22 mouse cellular contexts compared by ENCODE assay signal in the genomic region with DNA sequence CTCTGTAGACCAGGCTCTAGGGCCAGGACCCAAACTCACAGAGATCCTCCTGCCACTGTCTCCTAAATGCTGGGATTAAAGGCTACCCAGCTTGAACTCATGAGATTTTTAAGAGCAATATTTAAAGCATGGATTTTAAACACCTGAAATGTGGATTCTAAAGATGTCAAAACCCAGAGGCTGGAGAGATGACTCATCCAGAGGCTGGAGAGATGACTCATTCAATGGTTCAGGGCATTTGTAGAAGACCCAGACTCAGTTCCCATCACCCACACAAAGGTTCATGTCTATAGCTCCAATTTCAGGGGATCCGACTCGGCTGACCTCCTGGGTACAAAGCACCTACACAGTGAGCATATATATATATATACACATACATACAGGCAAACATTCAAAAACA. TPM values are rescaled to one million over a fixed set of nuclear protein-coding genes. Genes with fewer than 3 reads are reported as not detected.
DNase-seq lines count a peak whose midpoint lies in the region; ATAC-seq and TF ChIP-seq lines count a peak whose summit lies in the region.
"Had no signal": no experiment of that assay in that cellular context is flagged by ENCODE, and none has a peak within 500 bp of the region (broad histone marks: within the 10 kb centered on the region; RNA-seq: fewer than 3 reads in every experiment).

No protein-coding gene starts in this region.

- ATAC-seq in G1E (ENCODE audit: extremely low read depth, insufficient number of reproducible peaks, low FRiP score, poor library complexity, severe bottlenecking), result peak; percentile 43; the same call in 1 of the 2 replicates
- ATAC-seq: forebrain, embryonic 14.5 days; forebrain, postnatal 0 days had no signal

- H3K36me3 ChIP-seq in G1E (replicated peaks), result peaks cover 49% of the 10 kb centered on the region

- DNase-seq in 416B (ENCODE audit: low read depth) (peak; percentile 57), G1E (ENCODE audit: low spot score) (no peak)
- DNase-seq in Muller cell, postnatal 12 days (ENCODE audit: inconsistent ontology term), result peak; percentile 29
- DNase-seq in retina, embryonic 14.5 days (ENCODE audit: low spot score), result no peak
- DNase-seq in frontal cortex, postnatal 36 days (ENCODE audit: low spot score in 2 of 2), result no peak
- DNase-seq in cerebellum, postnatal 36 days, result no peak
- no peak for DNase-seq in gastrocnemius, postnatal 25 days
- DNase-seq: adrenal gland, postnatal 10 days; adrenal gland, postnatal 36 days; cerebellum, adult 18-20 months; cerebellum, adult 9-10 months; cerebellum, postnatal 14 days; forebrain, postnatal 0 days; gastrocnemius, postnatal 10 days; heart, adult 11 months; kidney, adult 11 months; kidney, adult 8-10 months had no signal

- TF ChIP-seq CTCF in G1E (IDR thresholded peaks at IDR 0.05; ENCODE audit: low read depth, low read length), result no peak

- peaks cover 12% of the 10 kb centered on the region for H3K4me1 ChIP-seq in G1E (ENCODE audit: insufficient read depth, low read depth, low read length)

- no peaks in the 10 kb centered on the region for H3K27me3 ChIP-seq in G1E (ENCODE audit: insufficient read depth, low read length)
- H3K27me3 ChIP-seq: embryonic facial prominence, embryonic 12.5 days; embryonic facial prominence, embryonic 15.5 days; hindbrain, embryonic 12.5 days; hindbrain, embryonic 15.5 days had no signal

- no peaks in the 10 kb centered on the region for H3K9me3 ChIP-seq in G1E (replicated peaks)
- H3K9me3 ChIP-seq: embryonic facial prominence, embryonic 12.5 days; embryonic facial prominence, embryonic 15.5 days; hindbrain, embryonic 12.5 days; hindbrain, embryonic 15.5 days had no signal

- H3K4me3 ChIP-seq in G1E (ENCODE audit: low read depth, low read length), result no peak overlapping the region
- H3K4me3 ChIP-seq: embryonic facial prominence, embryonic 12.5 days; embryonic facial prominence, embryonic 15.5 days; hindbrain, embryonic 12.5 days; hindbrain, embryonic 15.5 days had no signal

RNA-seq across cellular contexts. Expression of a gene that starts 3.3 kb away (rescaled TPM):
- total RNA-seq in G1E (2014; fragmentation: Nextera tagmentation) (36.7 and 38.7 TPM in 2 replicates), G1E (2017) (27.0 and 28.6 TPM in 2 replicates)
- 25.9 and 28.3 TPM in 2 replicates for polyA plus RNA-seq in G1E (2012)
- 10 to 100 TPM; 48.4 to 52.2 TPM for total RNA-seq in gastrocnemius, postnatal 25 days (2021)

RNA-seq across cellular contexts. Expression of a gene that starts 30.9 kb away (rescaled TPM):
- total RNA-seq in G1E (2014; fragmentation: Nextera tagmentation) (74.7 and 79.0 TPM in 2 replicates), G1E (2017) (26.1 and 35.0 TPM in 2 replicates)
- polyA plus RNA-seq in G1E (2012), result 8.8 and 10.0 TPM in 2 replicates
- 1 to 10 TPM; 6.2 to 8.1 TPM for total RNA-seq in gastrocnemius, postnatal 25 days (2021)

RNA-seq across cellular contexts. Expression of a gene that starts 39.4 kb away (rescaled TPM):
- total RNA-seq in G1E (2014; fragmentation: Nextera tagmentation), result 148 and 206 TPM in 2 replicates
- total RNA-seq in G1E (2017), result 53.5 and 62.1 TPM in 2 replicates
- polyA plus RNA-seq in G1E (2012), result 10.7 and 17.3 TPM in 2 replicates
- total RNA-seq in gastrocnemius, postnatal 25 days (2021), result 10 to 100 TPM; 17.1 to 18.8 TPM

Comparison
In these comparisons a context has a peak if more than half of its experiments do, and no peak if none do; other contexts are left out.
1. DNase-seq: peak in 416B (single experiment) and Muller cell, postnatal 12 days (single experiment); none in G1E (single experiment), retina, embryonic 14.5 days (single experiment), frontal cortex, postnatal 36 days (0 of 2), cerebellum, postnatal 36 days (0 of 2) and gastrocnemius, postnatal 25 days (single experiment).